Mouse (Mus musculus) granulocyte monocyte progenitor cell, adult 5-6 weeks (primary cell): Measurements from ENCODE around the gene Sorbs2. TPM values are rescaled to one million over a fixed set of nuclear protein-coding genes. Genes with fewer than 3 reads are reported as not detected.

Source experiments
- ATAC-seq: replicated peaks from 2 replicates; pipeline ENCODE4 v1.8.0; 2016; ENCODE audit warnings: mild to moderate bottlenecking, moderate TSS enrichment, inconsistent platforms; ENCODE audit not compliant: poor library complexity, severe bottlenecking
- total RNA-seq, 2 experiments: library from RNA; stranded (forward) in 1 of 2; stranded (reverse) in 1 of 2; fragments of 200-712, 200-1000 nt in 1 of 2; fragments of >200 nt in 1 of 2; fragmentation: Nextera tagmentation in 1 of 2; gene quantifications; 2 replicates each; pipeline ENCODE4 v1.2.3; 2014 to 2017

Gene Sorbs2
- total RNA-seq, 2 experiments from 2014 or later = not detected

GRCm38 (mm10) chr8:45570117-45570516 is 62.5 kb downstream of the Sorbs2 start:
- no peak for ATAC-seq

GRCm38 (mm10) chr8:45579714-45580543 is 72.3 kb downstream of the Sorbs2 start:
- no peak for ATAC-seq

DNA sequence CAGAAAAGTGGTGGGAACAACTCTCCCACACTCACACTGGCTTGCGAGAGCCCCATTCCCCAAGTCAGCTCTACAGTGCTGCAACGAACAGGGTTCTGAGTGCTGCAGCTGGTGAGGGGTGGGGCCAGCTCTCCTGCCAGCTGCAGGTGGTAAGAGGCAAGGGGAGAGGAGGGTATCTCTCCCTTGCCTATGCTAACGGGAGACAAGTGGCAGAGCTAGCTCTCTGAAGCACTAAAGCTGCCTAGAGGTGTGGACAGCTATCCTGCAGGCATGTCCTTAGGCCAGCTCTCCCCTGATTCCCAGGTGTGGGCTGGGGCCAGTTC is 72.9 kb downstream of the Sorbs2 start:
- no peak for ATAC-seq

- no peak for ATAC-seq
Observed at GRCm38 (mm10) chr8:45583856-45584255, 76.3 kb downstream of the Sorbs2 start.

GRCm38 (mm10) chr8:45584390-45585052 is 76.9 kb downstream of the Sorbs2 start:
- ATAC-seq = no peak

- no peak for ATAC-seq
Observed at GRCm38 (mm10) chr8:45585158-45585557, 77.6 kb downstream of the Sorbs2 start.

DNA sequence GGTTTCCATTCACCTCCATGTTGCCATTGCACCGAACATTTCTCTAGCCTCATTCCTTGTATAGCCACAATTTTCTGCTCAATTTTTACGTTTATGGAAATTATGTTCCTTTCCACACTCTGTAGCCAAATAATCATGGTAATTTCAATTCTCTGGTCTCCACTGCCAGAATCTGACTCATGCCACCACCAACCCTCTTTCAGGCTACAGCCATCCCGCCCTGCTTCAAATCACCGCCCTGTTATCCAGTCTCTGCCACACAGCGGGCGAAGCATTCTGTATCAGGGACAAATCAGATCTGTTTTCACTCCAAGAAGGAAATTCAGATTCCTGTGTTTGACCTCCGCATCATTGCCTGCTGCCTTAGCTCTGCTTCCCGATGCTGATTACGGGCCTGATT is 79.4 kb downstream of the Sorbs2 start:
- no peak for ATAC-seq

DNA sequence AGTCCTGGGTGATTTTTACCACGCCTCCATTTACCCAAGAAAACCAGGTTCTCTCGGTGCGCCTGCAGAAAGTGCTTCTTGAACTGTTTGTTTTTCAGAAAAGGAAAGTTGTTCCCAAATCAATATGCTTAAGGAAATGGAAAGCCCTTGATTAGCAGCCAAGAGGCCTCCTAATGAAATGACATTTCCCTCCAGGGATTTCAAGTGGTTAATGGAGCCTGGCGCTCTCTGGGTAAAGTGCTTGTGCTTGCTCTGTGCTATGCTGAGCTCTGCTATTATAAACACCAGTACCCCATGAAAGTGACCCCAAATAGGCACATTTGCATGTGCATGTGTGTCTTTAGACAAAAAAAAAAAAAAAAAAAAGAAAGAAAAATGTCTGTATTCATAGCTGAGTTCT is 84.3 kb downstream of the Sorbs2 start:
- no peak for ATAC-seq

DNA sequence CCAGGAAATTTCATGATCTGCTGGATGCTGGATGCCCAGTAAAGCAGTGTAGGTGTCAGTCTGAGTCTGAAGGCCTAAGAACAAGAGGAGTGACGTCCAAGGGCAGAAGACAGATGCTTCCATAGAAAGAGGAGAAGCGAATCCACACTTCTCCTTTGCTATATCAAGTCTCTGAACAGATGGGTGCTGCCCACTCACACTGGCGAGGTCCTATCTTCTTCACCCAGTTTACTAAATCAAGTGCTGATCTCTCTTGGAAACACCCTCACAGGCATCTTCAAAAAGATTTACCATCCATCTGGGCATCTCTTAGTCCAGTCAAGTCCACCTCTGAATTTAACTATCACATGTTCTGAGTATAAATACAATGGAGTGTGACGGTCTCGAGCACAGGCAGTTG is 86.1 kb downstream of the Sorbs2 start:
- no peak for ATAC-seq

DNA sequence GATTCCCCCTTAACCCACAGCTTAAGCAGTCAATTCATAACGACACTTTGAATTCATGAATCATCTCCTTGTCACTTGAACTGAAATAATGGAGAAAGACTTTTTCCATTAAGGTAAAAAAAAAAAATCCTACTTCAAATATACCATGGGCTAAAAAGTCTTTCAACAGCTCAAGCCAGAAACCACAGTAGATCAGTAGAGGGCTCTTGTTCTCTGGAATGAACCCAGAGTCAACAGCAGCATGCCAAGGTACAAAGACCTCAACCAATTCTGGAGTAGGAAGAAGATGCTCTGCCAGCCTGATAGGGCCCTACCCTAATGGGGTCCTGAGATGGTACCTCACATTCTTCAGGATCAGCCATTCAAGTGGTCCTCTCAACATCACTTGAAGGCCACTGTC is 88.4 kb downstream of the Sorbs2 start:
- ATAC-seq = no peak

GRCm38 (mm10) chr8:45596591-45596990 is 89.0 kb downstream of the Sorbs2 start:
- no peak for ATAC-seq

GRCm38 (mm10) chr8:45597631-45598420 is 90.2 kb downstream of the Sorbs2 start:
- ATAC-seq = no peak

DNA sequence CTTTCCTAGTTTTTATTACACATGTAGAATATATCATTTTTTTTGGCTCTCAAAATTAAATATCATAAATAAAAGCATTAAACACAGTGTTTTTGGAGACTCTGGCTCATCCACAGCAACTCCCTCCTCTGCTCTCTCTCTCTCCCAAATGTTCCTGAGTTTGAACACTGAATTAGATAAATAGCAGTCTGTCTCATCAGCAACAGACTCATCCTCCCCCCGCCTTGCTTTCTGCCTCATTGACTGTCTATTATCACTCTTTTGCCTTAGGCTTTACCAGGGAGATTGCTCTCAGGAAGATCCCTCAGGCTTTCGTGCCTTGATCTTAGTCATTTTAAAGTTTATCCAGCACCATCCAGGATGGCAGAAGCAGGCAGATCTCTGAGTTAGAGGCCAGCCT is 91.3 kb downstream of the Sorbs2 start:
- ATAC-seq = no peak

- ATAC-seq = no peak
Observed at GRCm38 (mm10) chr8:45602019-45602418, 94.4 kb downstream of the Sorbs2 start.

GRCm38 (mm10) chr8:45605419-45605818 is 97.8 kb downstream of the Sorbs2 start:
- no peak for ATAC-seq

DNA sequence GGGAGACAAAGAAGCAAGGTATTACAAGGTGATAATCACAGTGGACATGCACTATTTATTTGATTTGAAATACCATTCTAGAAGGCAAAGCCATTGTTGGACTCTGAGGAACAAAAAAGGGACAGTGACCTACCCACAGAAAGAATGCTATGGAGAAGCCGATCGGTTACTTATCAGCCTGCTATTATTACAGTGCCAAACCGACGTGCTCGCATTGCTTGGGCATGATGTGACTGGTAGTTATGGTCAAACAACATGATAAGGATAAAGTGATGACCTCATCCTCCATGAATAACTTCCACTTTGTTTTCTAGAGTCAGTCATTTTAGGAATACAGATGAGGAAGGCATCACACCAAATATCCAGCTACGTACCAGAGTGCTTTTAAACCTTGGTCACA is 99.4 kb downstream of the Sorbs2 start:
- no peak for ATAC-seq

DNA sequence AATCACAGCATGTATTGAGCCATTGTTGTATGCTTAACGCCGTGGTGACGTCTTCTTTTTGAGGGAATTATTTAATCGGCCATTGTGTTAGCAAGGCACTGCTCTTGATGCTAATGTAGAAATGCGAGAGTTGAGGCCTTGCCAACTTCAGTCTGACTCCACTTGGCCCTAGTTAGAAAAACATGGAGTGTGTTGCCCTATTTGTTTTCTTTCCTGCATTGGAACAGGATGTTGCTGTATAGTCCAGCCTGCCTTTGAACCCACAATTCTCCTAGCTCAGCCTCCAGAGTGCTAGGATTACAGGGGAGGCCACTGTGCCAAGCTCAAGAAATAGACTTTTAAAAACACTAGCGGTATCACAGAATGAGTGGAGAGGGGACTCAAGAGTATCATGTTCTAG is 100.8 kb downstream of the Sorbs2 start:
- ATAC-seq = no peak

DNA sequence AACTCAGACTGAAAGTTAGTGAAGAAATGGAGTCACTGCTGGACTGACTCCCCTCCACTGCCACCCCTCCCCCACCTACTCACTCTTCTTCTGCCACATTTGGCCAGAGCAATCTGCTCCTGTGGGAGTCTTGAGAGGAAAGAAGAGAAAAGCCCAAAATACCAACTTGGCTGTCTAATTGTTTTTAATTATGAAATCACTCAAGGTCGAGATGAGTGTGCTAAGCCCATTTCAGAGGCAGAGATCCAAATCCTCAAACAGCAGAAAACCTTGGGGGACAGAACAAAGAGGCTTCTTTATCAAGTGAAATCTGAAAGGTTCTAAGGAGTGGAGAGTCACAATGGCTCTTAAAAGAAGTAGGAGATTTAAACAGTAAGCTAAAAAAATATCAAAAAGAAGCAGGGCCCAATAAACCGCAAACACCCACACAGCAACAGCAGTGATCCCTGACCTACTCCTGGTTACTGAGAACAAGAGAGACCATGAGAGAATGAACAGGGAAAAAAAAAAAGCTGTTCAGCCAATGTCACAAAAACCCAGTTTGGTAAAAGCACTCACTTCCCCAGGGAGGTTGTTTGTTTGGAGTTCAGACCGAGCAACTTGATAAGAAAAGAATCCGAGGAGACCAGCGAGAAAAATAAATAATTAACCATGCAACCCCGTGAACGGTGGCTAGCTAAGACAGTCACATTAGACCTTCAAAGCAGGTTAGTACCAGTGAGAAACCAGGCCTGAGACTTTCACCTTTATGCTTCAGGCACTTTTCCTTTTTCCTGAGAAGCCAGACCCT is 103.0 kb downstream of the Sorbs2 start:
- no peak for ATAC-seq

DNA sequence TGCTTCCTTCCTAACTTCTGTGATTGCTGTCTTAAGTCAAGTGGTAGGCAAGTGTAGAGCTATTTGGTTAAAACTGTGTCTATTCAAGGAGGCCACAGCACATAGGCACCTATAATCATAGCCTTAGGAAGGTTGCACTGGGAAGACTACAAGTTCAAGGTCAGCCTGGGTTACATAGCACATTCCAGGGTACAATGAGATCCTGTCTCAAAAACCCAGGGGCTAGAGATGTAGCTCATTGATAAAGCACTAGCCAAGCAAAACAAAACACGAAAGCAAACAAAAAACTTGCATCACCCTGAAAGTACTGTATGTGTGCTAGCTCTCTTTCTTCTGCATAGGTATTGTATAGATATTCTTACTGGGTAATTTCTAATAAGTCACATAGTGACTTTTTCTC is 103.7 kb downstream of the Sorbs2 start:
- ATAC-seq = no peak

DNA sequence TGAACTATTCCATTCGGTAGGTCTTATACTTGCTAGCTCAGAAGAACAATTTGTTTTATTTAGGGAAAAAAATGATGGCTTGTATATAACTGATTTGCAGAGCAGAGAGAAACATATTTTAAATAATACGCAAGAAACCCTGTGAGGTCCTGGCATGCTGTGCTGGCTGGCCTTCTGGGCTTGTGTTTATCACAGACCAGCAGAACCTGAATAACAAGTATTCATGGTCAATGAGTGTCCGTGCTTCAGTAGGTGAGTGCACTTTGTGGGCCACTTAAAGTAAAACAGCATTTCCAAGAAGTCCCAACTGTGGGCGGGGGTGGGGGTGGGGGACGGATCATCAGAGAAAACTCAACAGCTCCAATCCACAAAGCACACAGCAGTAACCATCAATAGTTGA is 107.0 kb downstream of the Sorbs2 start:
- no peak for ATAC-seq

GRCm38 (mm10) chr8:45615050-45615449 is 107.5 kb downstream of the Sorbs2 start:
- no peak for ATAC-seq
